Mouse (Mus musculus): ENCODE measurements around the gene B4galnt2. TPM values are rescaled to one million over a fixed set of nuclear protein-coding genes. Genes with fewer than 3 reads are reported as not detected.
"Not testable (repeated sequence)": the region's sequence is repeated elsewhere in the genome, so short reads cannot be mapped to it uniquely, and the experiment has no call there.

The B4galnt2 gene
- not detected for total RNA-seq (2021)
- long read RNA-seq, experiment 1, partial matches to known transcripts = 0 of 1 reads
- long read RNA-seq, experiment 1, other reads (novel, unspliced or antisense) = 1 of 1 reads
- long read RNA-seq, experiment 2, partial matches to known transcripts = 0 of 2 reads
- long read RNA-seq, experiment 2, other reads (novel, unspliced or antisense) = 2 of 2 reads

DNA sequence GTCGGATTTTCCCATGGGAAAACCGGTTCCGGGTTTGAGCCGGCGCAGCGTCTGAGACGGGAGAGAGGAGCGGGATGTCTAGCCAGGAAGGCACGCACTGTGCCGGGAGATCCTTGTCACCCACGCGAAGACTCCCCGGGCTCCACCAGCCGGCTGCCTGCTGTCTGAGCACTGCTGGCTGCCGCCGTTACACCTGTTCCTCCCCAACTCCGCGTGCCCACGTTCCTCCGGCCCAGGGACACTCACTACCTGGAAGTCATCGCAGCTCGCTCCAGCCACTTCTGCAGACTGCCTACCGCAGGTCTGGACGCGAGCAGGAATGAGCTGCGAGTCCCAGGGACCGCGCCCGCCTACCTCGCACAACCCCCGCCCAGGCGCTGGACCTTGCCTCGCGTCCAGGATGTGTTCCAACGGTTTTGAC, at the start of gene B4galnt2:
TSS of gene B4galnt2 (minus strand) at position 321 of the 421 bp plus-strand sequence.
- no peak for DNase-seq (ENCODE audit: low spot score in 2 of 2)

DNA sequence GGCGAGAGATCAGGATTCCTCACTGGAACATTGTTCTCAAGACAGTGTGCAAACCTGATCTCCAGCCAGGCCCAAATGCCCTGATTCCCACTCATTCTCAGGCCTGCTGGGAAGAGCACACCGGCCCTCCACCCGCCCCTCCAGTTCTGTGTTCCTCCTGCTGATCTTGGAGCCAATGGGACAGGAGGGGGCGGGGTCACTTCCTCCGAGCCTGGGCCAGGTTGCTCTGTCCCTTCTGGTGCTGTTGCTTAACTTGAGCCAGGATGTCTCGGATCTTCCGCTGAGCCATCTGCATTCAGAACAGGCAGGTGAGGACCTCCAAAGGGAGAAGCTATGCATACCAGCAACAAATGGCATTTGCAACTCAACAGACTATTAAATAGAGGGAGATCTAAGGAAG, 48.6 kb upstream of the B4galnt2 start:
- DNase-seq (ENCODE audit: low spot score in 2 of 2) = no peak

DNA sequence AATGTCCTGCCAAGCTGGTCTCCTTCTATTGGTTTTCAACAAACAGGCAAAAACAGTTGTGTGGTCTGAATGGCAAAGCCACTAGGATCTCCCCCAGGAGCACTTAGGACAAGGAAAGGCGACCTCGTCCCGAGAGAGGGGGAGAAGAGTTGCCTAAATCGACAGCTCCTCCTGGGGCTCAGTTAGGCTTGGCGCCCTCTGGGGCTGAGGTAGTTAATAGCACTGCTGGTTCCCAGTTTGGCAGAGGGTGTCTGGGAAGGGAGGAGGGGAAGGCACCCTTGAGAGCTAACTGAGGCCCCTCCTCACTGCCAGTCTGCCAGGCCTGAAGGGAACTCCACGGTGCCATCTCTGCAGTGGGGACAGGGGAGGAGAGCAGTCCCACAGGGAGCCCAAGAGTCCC, 44.5 kb upstream of the B4galnt2 start:
- no peak for DNase-seq (ENCODE audit: low spot score in 2 of 2)

DNA sequence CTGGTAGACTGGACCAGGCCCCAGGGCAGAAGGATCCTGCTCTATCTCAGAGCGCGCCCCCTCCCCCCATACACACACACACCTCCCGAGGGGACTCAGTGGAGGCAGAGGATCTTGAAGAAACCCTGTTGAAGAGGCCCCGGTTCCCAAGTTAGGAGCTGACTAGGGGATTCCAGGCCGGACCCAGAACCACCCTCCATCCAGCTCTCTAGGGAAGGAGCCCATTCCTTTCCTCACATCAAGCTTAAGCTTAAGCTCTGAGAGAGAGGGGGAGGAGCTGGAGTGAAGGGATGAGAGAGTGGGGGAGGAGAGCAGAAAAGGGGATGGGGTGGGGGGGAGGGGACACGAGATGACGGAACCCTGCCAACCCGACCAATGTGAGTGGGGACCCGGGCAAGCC, 43.6 kb upstream of the B4galnt2 start:
- no peak for DNase-seq (ENCODE audit: low spot score in 2 of 2)

DNA sequence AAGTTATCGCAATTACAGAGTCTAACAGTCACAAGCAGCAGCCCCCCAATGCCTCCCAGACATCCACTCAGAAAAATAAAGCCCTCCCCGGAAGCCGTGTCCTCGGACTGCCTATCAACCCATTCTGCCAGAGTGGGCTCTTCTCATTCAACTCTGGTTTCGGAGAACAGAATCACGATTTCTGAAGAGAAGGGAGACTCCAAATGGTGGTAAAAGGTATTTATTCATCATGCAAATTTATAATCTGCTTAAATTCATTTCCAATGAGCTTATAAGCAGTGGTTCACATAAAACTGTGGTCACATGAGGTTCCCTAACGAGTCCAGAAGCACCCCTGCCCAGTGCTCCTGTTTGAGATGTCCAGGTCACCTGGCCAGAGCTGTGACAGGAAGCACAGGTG, 42.7 kb upstream of the B4galnt2 start:
- no peak for DNase-seq (ENCODE audit: low spot score in 2 of 2)

DNA sequence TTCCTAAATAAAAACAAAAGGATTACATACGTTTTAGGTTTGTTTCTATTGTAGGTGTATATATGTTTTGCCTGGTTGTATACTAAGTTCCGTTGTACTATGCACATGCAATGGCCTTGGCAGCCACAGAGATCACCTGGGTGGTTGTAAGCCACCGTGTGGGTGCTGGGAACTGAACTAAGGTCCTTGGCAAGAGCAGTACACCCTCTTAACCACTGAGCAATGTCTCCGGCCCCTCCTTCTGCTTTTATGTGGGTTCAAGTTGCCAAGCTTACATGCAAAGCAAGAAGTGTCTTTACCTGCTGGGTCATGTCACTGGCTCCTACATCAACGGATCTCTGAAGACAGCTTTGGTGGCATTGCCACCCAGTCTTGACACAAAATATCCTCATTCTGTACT, 38.6 kb upstream of the B4galnt2 start:
- DNase-seq (ENCODE audit: low spot score in 2 of 2) = no peak

DNA sequence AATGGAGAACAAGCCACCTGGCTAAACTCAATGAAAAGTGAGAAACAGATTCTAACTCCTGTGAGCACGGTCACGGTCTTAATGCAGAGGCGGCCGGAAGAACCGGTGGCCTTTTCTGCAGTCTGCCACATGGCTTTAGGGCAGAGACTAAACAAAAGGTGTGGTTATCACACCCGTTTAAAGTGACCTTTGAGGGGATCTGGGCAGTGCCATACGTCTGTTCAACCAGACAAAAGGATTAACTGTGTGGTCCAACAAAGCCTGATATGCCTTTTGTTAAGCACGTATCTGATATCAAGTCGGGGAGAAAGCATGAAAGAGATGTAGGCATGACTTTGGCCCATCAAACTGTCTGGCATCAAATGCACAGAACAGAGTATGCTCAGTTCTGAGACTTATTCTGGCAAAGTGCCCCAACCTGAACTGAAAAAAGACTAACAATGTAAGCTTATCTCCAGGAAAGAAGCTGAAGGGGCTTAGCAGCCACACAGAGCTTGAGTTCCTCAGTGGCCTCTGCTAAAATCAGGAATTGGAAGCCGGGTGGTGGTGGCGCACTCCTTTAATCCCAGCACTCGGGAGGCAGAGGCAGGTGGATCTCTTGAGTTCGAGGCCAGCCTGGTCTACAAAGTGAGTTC, 31.3 kb upstream of the B4galnt2 start:
- DNase-seq (ENCODE audit: low spot score in 2 of 2) = no peak

DNA sequence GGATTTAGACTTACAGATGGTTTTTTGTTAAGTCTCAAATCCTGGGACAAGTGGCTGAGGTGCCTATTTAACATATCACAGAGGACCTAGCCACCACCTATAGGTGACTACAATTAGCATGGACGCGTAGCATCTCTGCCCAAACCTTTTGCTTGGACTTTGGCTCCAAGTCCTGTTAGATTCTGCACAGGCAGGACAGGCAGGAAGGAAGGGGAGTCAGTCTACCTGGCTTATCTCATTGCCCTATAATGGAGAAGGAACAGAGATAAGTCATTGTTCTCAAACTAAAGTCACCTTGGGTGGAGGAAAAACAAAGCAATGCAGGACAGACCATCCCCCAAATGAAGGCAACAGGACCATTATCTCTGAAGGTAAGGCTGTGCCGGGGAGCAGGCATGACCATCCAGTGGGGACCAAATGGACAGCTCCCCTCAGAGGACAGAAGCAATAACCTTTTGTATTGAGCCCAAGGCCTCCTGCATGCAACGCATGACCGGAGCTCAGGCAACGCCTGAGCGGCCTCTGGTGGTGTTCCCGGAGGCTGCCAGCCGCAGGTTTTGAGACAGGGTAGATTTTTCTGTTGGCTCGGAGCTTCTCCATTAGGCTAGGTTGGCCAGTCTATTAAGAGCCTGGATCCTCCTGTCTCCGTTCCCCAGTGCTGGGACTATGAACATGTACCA, 25.3 kb upstream of the B4galnt2 start:
- DNase-seq (ENCODE audit: low spot score in 2 of 2) = no peak

DNA sequence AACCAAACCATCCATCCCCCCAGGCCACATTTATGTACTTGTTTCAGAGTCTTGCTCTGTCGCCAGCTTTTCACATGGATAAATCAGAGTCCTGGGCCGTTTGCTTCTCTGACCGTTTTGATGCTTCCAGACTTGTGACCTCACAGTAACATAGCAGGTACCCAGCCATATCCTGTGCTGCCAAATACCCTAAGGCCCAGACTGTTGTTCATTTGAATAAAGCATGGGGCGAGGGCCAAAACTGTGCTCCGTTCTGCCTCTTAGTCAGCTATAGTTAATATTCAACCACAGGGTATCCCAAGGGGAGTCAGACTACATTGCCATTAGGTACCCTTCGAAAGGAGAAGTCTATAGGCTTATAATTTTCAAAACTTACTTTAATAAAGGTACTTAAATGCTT, 21.7 kb upstream of the B4galnt2 start:
- DNase-seq (ENCODE audit: low spot score in 2 of 2) = no peak

DNA sequence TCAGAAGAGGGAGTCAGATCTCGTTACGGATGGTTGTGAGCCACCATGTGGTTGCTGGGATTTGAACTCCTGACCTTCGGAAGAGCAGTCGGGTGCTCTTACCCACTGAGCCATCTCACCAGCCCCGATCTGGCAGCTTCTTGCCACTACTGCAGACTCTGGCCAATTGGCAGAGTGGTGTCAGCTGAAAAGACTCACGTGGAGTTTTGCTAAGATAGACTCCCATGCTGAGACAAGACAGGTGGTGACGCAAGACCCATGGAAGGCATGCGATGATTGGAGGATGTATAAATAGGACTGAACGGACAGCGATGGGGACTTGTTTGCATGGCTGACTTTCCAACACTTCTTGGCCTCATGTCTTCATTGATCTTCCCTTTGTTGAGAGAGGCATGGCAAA, 17.5 kb upstream of the B4galnt2 start:
- not testable (repeated sequence) for DNase-seq (ENCODE audit: low spot score in 2 of 2)

DNA sequence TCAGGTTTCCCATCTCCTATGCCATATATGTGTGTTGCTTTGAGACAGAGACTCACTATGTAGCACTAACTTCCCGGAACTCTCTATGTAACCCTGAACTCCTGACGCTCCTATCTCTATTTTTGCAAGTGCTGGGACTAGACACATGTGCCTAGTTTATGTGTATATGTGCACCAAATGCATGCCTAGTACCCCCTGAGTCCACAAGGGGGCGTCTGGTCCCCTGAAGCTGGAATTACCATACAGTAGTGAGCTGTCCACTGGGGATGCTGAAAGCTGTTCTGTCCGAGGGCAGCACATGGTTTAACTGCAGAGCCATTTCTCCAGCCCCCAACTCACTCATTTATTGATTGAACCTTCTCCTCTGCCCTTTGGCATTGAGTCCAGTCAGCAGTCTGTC, 11.7 kb upstream of the B4galnt2 start:
- DNase-seq (ENCODE audit: low spot score in 2 of 2) = no peak

DNA sequence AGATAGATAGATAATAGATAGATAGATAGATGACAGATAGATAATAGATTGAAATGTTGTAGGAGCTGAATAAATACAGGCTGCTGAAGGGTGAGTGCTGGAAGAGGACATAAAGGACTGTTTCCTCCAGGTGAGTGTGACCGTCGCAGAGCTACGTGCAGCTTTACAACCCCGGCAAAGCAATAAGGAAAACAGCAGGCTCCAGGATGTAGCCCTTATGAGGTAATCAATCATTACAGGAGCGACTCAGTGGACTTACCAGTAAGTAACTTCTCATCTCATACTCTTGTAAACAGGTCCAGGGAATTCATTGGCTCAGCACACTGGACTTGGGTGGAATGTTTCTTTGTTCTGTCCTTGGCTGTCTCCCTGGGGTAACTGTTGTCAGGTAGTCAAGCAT, 11.3 kb upstream of the B4galnt2 start:
- no peak for DNase-seq (ENCODE audit: low spot score in 2 of 2)

DNA sequence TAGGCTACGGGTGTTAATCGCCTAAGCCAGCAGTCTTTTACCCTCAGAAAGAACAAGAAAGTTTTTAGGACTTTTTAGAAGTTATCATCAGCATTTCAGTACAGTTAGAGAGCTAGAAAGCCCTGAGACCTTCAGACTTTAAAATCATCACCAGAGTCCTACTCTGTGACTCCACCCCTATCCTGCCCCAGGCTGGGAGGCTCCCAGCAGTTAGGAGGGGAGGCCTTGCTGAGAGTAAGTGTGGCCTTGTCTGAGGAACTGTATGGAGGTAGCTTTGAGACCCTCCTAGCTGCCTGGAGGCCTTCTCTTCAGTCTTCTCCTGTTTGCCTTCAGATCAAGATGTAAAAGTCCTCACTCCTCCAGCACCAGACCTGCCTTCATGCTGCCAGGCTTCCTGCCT, 9.5 kb upstream of the B4galnt2 start:
- no peak for DNase-seq (ENCODE audit: low spot score in 2 of 2)

DNA sequence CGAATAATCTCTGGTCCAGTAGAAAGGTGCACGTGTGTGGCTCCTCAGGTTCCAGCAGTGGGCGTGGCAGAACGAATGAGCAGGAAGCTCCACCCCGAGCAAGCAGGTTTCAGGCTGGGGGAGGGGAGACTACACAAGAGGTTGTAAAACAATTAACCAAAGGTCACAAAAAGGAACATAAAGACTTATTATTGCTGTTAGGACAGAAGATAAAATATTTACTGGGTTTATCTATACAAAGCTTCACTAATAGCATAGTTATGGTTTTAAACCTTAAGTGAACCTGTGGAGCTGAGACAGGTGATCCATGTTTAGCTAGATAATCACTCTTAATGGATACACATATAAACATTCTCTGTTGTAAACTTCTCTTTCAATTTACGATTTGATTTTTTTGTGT, 8.8 kb upstream of the B4galnt2 start:
- DNase-seq (ENCODE audit: low spot score in 2 of 2) = not testable (repeated sequence)

DNA sequence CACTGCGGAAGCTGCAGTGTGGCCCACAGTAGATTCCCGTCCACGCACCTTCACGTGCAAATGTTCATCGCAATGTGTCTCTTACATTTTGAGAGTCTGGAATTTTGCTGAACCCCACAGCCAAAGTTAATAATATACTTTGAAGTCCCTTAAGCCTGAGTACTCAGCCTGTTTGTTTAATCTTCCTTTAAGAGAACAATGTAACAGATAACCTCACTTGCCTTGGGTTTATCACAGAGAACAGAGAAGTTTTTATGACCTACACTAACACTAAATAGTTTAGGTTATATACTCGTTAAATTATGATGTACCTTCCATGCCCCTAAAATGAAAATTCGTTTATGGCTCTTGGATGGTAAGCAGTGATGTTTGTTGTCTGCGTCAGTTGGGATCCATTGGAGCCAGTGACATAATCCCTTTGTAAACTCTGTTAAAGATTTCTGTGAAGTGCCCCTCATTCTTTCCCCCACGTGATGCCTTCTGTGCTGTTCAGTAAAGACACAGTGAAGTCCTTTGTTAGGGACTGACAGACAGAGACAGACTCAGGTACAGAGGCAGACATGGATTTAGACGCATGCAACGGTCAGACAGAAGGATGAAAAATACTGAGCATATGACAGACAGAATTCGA, 7.4 kb upstream of the B4galnt2 start:
- no peak for DNase-seq (ENCODE audit: low spot score in 2 of 2)

DNA sequence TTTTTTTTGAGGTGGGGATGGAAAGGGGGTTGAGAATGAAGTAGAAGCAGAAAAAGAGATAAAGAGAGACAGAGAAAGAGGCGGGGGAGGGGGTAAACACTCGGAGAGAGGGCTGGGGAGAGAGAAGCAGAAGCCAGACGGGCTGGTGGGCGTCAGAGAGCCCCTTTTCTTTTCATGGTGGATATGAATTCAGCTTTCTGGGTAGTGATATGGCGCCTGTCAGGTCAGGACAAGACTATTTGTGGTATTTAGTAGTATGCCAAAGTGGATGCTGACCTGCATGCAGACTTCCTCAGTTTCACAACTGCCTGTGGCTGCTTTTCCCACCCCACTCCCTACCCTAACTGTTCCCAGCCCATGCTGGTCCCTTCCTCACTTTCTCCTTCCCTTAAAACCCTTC, 1.7 kb upstream of the B4galnt2 start:
- DNase-seq (ENCODE audit: low spot score in 2 of 2) = no peak

DNA sequence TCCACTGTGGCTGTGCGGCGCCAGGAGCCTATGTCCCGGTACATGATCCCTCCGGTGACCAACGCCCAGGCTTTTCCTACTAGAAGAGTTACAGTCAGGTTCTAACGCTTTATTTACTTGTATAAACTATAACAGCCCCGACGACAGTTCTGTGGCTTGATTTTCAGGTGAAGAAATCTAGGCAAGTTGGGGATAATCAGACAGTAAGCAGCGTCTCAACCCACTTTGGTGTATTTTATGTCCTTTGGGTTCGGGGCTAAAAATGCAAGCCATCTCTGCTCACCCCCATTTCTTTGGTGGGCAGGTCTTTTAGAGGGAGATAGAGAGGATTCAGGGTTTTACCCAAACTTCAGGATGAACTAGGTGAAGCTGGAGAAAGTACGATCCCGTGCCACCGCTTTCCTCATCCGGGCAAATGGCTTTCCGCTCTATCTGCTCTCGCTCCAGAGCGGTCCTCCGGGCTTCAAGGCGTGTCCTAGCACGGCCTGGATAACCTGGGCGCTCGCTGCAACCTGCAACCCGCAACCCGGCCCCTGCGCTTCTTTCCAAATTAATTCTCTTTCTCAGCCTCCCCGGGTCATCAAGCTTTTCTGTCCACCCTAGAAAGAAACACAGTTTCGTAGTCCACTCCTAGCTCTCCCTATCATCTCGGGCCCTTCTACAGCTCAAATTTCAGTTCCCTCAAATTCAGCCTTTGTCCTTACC, 467 bp upstream of the B4galnt2 start:
- DNase-seq (ENCODE audit: low spot score in 2 of 2) = no peak

DNA sequence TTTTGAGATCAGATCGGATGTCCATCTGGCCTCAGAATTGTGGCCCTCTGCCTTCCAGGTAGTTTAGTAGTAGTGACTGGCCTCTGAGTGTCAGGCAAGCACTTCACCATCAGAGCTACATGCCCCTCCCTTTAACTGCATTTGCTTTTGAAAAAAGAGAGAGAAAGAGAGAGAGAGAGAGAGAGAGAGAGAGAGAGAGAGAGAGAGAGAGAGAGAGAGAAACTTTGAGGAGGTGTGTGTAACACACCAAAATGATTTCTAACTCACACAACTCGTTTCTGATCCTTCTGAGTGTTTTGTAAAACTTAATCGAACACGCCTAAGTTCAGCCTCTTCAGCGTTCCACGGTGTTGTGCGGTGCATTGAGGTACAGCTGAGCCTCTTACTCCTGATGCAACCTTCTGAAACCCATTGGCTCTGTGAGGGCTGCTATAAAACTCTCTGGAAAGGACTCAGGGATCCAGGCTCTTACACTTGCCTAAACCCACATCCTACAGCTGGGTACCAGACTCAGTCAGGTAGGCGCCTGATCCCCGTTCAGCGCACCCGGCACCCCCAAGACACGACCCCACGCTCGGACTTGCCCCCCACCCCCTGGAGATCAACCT, 628 bp downstream of the B4galnt2 start:
- no peak for DNase-seq (ENCODE audit: low spot score in 2 of 2)

DNA sequence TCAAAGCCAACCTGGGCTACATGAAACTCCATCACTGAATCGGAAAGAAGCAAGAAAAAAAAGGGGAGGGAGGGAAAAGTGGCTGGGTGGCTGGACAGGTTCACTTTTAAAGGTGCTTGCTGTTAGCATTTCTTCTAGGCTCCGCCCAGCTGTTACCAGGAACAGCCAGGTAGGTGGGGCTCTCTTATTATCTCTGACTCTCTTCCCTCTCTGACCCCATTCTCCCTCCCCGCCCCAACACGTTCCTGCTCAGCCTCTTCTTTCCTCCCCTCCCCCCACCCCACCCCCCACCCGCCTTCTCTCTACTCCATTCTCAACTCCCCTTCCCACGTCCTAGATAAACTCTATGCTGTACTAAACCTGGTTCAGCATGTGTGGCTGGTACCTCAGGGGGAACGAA, 3.1 kb downstream of the B4galnt2 start:
- no peak for DNase-seq (ENCODE audit: low spot score in 2 of 2)

DNA sequence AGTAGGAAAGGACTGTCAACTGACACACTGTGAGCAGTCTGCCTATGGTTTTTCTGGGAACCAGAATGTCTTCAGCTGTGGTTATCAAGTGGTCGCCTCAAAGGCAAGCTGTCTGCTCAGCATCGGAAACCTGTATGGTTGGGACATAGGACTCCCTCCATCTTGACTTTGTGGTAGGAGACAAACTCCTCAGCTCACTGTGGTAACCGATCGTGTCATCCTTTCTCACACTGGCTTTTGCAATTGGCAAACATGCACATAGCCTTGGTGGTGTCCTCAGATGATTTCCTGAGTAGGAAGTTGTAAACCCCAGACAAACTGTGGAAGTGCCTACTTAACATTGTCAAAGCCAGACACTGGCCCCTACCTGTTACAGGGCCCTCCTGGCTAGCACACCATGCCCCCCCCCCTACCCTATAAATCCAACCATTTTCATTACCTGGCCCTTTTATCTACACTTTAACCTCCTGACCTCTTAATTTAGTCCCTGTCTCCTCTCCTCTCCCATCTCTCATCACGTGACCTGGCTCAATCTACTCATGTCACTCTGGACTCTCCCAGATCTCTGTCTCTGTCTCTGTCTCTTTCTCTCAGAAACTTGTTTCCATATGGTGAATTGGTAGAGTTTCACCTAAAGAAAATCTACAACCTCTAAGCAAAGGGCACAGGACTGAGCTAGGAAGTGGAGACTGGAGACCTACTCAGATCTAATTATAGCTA, 6.7 kb downstream of the B4galnt2 start:
- no peak for DNase-seq (ENCODE audit: low spot score in 2 of 2)

DNA sequence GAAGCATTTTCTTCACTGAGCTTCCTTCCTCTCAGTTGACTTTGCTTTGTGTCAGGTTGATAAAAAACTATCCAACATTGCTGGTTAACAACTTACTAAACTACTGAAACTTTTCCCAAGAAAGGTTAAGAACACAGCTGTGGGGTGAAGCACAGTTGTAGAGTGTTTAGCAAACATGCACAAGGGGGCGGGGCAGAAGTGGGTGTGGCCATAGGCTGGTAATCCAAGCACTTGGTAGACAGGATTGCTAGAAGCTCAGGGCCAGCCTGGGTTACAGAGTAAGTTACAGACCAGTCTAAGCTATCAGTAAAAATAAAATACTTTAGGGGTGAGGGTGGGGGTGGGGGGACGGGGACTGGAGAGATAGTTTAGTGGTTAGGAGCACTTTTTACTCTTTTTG, 10.4 kb downstream of the B4galnt2 start:
- no peak for DNase-seq (ENCODE audit: low spot score in 2 of 2)
